Mouse (Mus musculus) olfactory bulb, adult 2 months (tissue): ENCODE results near the gene Dhx34.

ENCODE experiments used
- CTCF ChIP-seq: fragments of 200-500 bp; IDR thresholded peaks from 2 replicates; pipeline ENCODE4 v1.5.1; 2012; ENCODE audit warnings: low read depth, mild to moderate bottlenecking, low read length, moderate library complexity; ENCODE audit not compliant: insufficient read depth
- POLR2A ChIP-seq: fragments of 200-500 bp; IDR thresholded peaks from 2 replicates; pipeline ENCODE4 v1.6.1; 2012; ENCODE audit warnings: mild to moderate bottlenecking, low read depth, low read length, moderate library complexity; ENCODE audit not compliant: insufficient read depth

GRCm38 (mm10) chr7:16161302-16161701 lies 60.5 kb downstream of the Dhx34 start:
- TF ChIP-seq CTCF: no peak
- no peak for TF ChIP-seq POLR2A
